Mouse (Mus musculus) cerebellum, adult 2 months (tissue): ENCODE data around the gene Ube2o.

Source experiments
- CTCF ChIP-seq: fragments of 200-500 bp; IDR thresholded peaks from 2 replicates; pipeline ENCODE4 v1.5.1; 2011; ENCODE audit warnings: low read depth, mild to moderate bottlenecking, control low read depth, low read length, moderate library complexity, borderline replicate concordance; ENCODE audit not compliant: insufficient read depth
- POLR2A ChIP-seq: fragments of 200-500 bp; IDR thresholded peaks from 2 replicates; pipeline ENCODE4 v1.6.1; 2011; ENCODE audit warnings: low read length, control low read depth, borderline replicate concordance; ENCODE audit not compliant: insufficient read depth

DNA sequence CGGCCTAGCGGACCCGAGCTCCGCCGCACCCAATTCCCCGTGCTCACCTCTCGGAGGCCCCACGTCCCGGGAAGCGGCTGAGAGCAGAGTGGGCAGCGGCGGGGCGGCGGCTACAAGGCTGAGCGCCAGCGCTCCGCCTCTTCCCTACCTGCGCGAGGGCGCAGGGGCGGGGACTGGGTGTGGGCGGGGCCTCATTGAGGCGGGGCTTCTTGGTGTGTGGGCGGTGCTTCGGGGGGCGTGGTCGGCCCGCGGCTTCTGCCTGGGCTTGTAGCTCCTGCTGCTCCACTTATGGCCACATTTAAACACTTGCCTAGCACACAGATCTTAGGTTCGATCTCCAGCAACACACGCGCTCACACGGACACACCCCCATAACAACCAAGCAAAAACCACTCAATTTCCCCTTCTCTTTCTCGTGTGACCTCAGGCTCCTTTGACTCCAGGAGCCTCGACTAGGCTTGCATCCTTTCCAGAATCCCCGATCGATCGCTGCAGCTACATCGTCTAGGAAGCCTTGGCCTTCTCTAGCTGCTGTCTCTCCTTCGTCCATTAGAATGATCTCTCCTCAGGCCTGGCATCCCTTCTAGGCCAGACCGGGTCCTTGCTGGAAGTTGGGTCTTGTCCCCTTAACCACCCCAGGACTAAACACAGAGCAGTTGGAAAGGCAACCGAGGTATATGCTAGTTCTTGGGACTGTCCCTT, 43.0 kb upstream of the Ube2o start:
- no peak for TF ChIP-seq CTCF
- TF ChIP-seq POLR2A: no peak
